Mouse (Mus musculus) neural tube, embryonic 14.5 days (tissue): ENCODE measurements around the gene Fam181b. TPM values are rescaled to one million over a fixed set of nuclear protein-coding genes. Genes with fewer than 3 reads are reported as not detected.

ENCODE experiments used
- ATAC-seq: fragments of 200-750 bp; cut with Nextera tagmentation; 2 replicates; pipeline ENCODE4 v1.8.0; 2017; ENCODE audit warnings: low read depth, mild to moderate bottlenecking, moderate TSS enrichment, moderate library complexity
- H3K27ac ChIP-seq: fragments of 300-500 bp; sonication (generic); 2 replicates; pipeline ENCODE4 v1.5.1; 2014; ENCODE audit warnings: low read depth, mild to moderate bottlenecking, control low read depth, low read length, moderate library complexity, mixed read lengths
- H3K27me3 ChIP-seq: fragments of 300-500 bp; sonication (generic); 2 replicates; pipeline ENCODE4 v1.6.1; 2014; ENCODE audit warnings: low read length; ENCODE audit not compliant: control insufficient read depth, insufficient read depth
- H3K36me3 ChIP-seq: fragments of 300-500 bp; sonication (generic); 2 replicates; pipeline ENCODE4 v1.6.1; 2014; ENCODE audit warnings: low read length, mixed read lengths; ENCODE audit not compliant: control insufficient read depth, insufficient read depth
- H3K4me1 ChIP-seq: fragments of 300-500 bp; sonication (generic); 2 replicates; pipeline ENCODE4 v1.6.1; 2014; ENCODE audit warnings: low read length; ENCODE audit not compliant: control insufficient read depth, insufficient read depth
- H3K4me2 ChIP-seq: fragments of 300-500 bp; sonication (generic); 2 replicates; pipeline ENCODE4 v1.6.1; 2014; ENCODE audit warnings: mild to moderate bottlenecking, low read depth, low read length, control low read depth
- H3K4me3 ChIP-seq: fragments of 300-500 bp; sonication (generic); 2 replicates; pipeline ENCODE4 v1.5.1; 2014; ENCODE audit warnings: low read depth, low read length, control low read depth, mixed read lengths
- H3K9ac ChIP-seq: fragments of 300-500 bp; sonication (generic); replicated peaks from 2 replicates; pipeline ENCODE4 v1.6.1; 2014; ENCODE audit warnings: low read depth, mild to moderate bottlenecking, control low read depth, low read length, mixed read lengths
- H3K9me3 ChIP-seq: fragments of 300-500 bp; sonication (generic); 2 replicates; pipeline ENCODE4 v1.6.1; 2016; ENCODE audit warnings: low read length; ENCODE audit not compliant: control insufficient read depth
- WGBS: fragments of 180-500 bp; shearing (Covaris S2); extraction: QIAGEN DNeasy Blood & Tissue Kit; methylation state at CpG from one replicate; pipeline ENCODE4 v1.1.7; 2014; 5-methylcytosine and 5-hydroxymethylcytosine counted together
- polyA plus RNA-seq: library from polyadenylated mRNA; unstranded; fragments of >200 nt; fragmentation: Nextera tagmentation; extraction: Ambion mirVana; gene quantifications from 2 replicates; pipeline ENCODE4 v1.2.1, GENCODE M21; 2014

The Fam181b gene
- polyA plus RNA-seq, 1 experiment from 2014 or later = 61.6 TPM

GRCm38 (mm10) chr7:93111056-93111455, 31.4 kb downstream of the Fam181b start:
- H3K9me3 ChIP-seq = no peaks in the 10 kb centered on the region
- no peak for ATAC-seq
- H3K36me3 ChIP-seq = no peaks in the 10 kb centered on the region
- no peaks in the 10 kb centered on the region for H3K4me1 ChIP-seq
- H3K4me2 ChIP-seq = no peak overlapping the region
- no peak overlapping the region for H3K4me3 ChIP-seq
- no peak overlapping the region for H3K9ac ChIP-seq
- WGBS = 89% methylated on average over 6 of the region's 6 CpGs
- no peaks in the 10 kb centered on the region for H3K27me3 ChIP-seq
- H3K27ac ChIP-seq = no peak overlapping the region

GRCm38 (mm10) chr7:93117561-93117960, 37.9 kb downstream of the Fam181b start:
- no peaks in the 10 kb centered on the region for H3K9me3 ChIP-seq
- 62% methylated on average over 1 of the region's 1 CpGs for WGBS
- H3K4me1 ChIP-seq = no peaks in the 10 kb centered on the region
- ATAC-seq = no peak
- no peak overlapping the region for H3K9ac ChIP-seq
- no peak overlapping the region for H3K4me2 ChIP-seq
- no peak overlapping the region for H3K27ac ChIP-seq
- H3K36me3 ChIP-seq = no peaks in the 10 kb centered on the region
- no peaks in the 10 kb centered on the region for H3K27me3 ChIP-seq
- H3K4me3 ChIP-seq = no peak overlapping the region

GRCm38 (mm10) chr7:93123936-93124335, 44.3 kb downstream of the Fam181b start:
- no peaks in the 10 kb centered on the region for H3K36me3 ChIP-seq
- H3K9me3 ChIP-seq = no peaks in the 10 kb centered on the region
- 82% methylated on average over 1 of the region's 1 CpGs for WGBS
- no peak overlapping the region for H3K27ac ChIP-seq
- no peak overlapping the region for H3K9ac ChIP-seq
- H3K4me1 ChIP-seq = no peaks in the 10 kb centered on the region
- H3K27me3 ChIP-seq = no peaks in the 10 kb centered on the region
- no peak for ATAC-seq
- H3K4me2 ChIP-seq = no peak overlapping the region
- no peak overlapping the region for H3K4me3 ChIP-seq

Other genes starting within 250 kb of the Fam181b start
- gene Ddias, start 205.6 kb upstream of the Fam181b start, polyA plus RNA-seq = 3.7 and 4.1 TPM in 2 replicates
- 14.4 and 20.7 TPM in 2 replicates for gene Prcp, start 205.4 kb upstream of the Fam181b start, polyA plus RNA-seq